Mouse (Mus musculus) heart, embryonic 12.5 days (tissue): Measurements from ENCODE around the gene Kmt2b. TPM values are rescaled to one million over a fixed set of nuclear protein-coding genes. Genes with fewer than 3 reads are reported as not detected.

Experiments
- ATAC-seq: fragments of 200-750 bp; cut with Nextera tagmentation; 2 replicates; pipeline ENCODE4 v1.8.0; 2017; ENCODE audit warnings: moderate TSS enrichment, moderate library complexity; ENCODE audit not compliant: insufficient number of reproducible peaks, low FRiP score
- H3K27ac ChIP-seq: fragments of 300-500 bp; sonication (generic); 2 replicates; pipeline ENCODE4 v1.5.1; 2016; ENCODE audit warnings: mild to moderate bottlenecking, moderate library complexity; ENCODE audit not compliant: poor library complexity, severe bottlenecking
- H3K27me3 ChIP-seq: fragments of 300-500 bp; sonication (generic); replicated peaks from 2 replicates; pipeline ENCODE4 v1.6.1; 2016; ENCODE audit warnings: mild to moderate bottlenecking, moderate library complexity
- H3K36me3 ChIP-seq: fragments of 300-500 bp; sonication (generic); 2 replicates; pipeline ENCODE4 v1.6.1; 2016; ENCODE audit warnings: mild to moderate bottlenecking, moderate library complexity
- H3K4me1 ChIP-seq: fragments of 300-500 bp; sonication (generic); replicated peaks from 2 replicates; pipeline ENCODE4 v1.6.1; 2016; ENCODE audit warnings: mild to moderate bottlenecking
- H3K4me2 ChIP-seq: fragments of 300-500 bp; sonication (generic); 2 replicates; pipeline ENCODE4 v1.6.1; 2016; ENCODE audit warnings: mild to moderate bottlenecking, moderate library complexity
- H3K4me3 ChIP-seq: fragments of 300-500 bp; sonication (generic); 2 replicates; pipeline ENCODE4 v1.5.1; 2016; ENCODE audit warnings: mild to moderate bottlenecking
- H3K9ac ChIP-seq: fragments of 300-500 bp; sonication (generic); 2 replicates; pipeline ENCODE4 v1.6.1; 2016; ENCODE audit warnings: mild to moderate bottlenecking, moderate library complexity
- H3K9me3 ChIP-seq: fragments of 300-500 bp; sonication (generic); replicated peaks from 2 replicates; pipeline ENCODE4 v1.6.1; 2016; ENCODE audit warnings: mild to moderate bottlenecking, moderate library complexity
- WGBS: fragments of 180-500 bp; shearing (Covaris S2); methylation state at CpG from one replicate; pipeline ENCODE4 v1.1.7; 2016; 5-methylcytosine and 5-hydroxymethylcytosine counted together
- polyA plus RNA-seq: library from polyadenylated mRNA; unstranded; fragments of >200 nt; fragmentation: Nextera tagmentation; extraction: Ambion mirVana; gene quantifications from 2 replicates; pipeline ENCODE4 v1.2.1, GENCODE M21; 2016

Kmt2b gene
- polyA plus RNA-seq, 1 experiment from 2014 or later = 5.1 TPM

DNA sequence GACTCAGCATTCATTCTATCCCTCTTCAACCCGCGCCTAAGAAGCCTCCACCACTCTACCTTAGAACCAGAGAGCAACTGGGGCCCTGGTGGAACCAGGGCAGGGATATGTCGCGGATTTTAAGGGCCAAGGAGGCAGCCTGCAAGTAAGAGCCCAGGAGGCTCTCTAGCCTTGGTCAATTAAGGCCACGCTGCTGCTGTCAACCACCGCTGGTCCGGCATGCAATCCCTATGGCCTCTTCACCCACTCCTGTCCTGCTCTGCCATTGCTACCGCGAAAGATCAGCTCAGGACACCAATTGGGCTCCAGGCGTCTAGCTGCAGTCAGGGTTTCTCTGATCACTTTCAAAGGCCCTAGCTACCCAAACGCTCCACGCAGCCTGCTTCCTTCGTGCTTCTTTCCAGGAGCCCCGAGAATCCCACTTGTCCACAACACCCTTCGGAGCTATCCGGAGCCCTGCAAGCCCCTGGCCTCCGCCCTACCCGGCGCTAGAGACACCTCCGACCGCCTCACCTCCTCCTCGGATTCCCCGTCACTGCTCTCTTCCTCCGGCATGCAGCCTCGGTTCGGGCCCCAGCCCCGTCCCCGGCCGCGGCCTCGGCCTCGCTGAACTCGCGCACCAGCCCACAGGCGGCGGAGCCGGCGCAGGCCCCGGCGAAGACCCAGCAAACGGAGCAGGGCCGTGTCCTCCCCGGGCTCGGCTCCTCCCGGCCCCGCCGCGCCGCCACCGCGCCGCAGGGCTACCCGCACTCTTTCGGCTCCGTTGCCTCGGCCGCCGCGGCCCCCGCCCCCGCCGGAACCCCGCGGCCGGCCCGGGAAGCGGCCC, 471 bp downstream of the Kmt2b start:
- Histone ChIP-seq H3K4me2 (peak overlapping the region; percentile 93), H3K27me3 (0 out of 2 replicates have a peak, but pooled peaks cover 4% of the 10 kb centered on the region), H3K9me3 (no peaks in the 10 kb centered on the region), H3K4me3 (peak overlapping the region; percentile 82), H3K9ac (peak overlapping the region; percentile 92), H3K36me3 (peaks cover 41% of the 10 kb centered on the region), H3K27ac (peak overlapping the region; percentile 89), H3K4me1 (peaks cover 16% of the 10 kb centered on the region)
- under 1% methylated on average over 57 of the region's 67 CpGs for WGBS
- peak; percentile 19 for ATAC-seq

- Histone ChIP-seq H3K9me3 (no peaks in the 10 kb centered on the region), H3K27me3 (0 out of 2 replicates have a peak, but pooled peaks cover 4% of the 10 kb centered on the region), H3K4me2 (peak overlapping the region; percentile 93; the same call in 1 of the 2 replicates), H3K4me1 (peaks cover 16% of the 10 kb centered on the region), H3K9ac (peak overlapping the region; percentile 92; the same call in 1 of the 2 replicates), H3K4me3 (peak overlapping the region; percentile 82; the same call in 1 of the 2 replicates), H3K36me3 (peaks cover 56% of the 10 kb centered on the region), H3K27ac (no peak overlapping the region)
- WGBS = 92% methylated on average over 28 of the region's 28 CpGs
- ATAC-seq = no peak
Observed at GRCm38 (mm10) chr7:30586455-30587020, 2.0 kb downstream of the Kmt2b start.

- 94% methylated on average over 7 of the region's 7 CpGs for WGBS
- no peak overlapping the region for H3K9ac ChIP-seq
- peaks cover 16% of the 10 kb centered on the region for H3K4me1 ChIP-seq
- H3K9me3 ChIP-seq = no peaks in the 10 kb centered on the region
- H3K27me3 ChIP-seq = no peaks in the 10 kb centered on the region
- H3K27ac ChIP-seq = no peak overlapping the region
- peaks cover 68% of the 10 kb centered on the region for H3K36me3 ChIP-seq
- ATAC-seq = no peak
- H3K4me2 ChIP-seq = no peak overlapping the region
- H3K4me3 ChIP-seq = no peak overlapping the region
Observed at GRCm38 (mm10) chr7:30585170-30585569, 3.4 kb downstream of the Kmt2b start.

DNA sequence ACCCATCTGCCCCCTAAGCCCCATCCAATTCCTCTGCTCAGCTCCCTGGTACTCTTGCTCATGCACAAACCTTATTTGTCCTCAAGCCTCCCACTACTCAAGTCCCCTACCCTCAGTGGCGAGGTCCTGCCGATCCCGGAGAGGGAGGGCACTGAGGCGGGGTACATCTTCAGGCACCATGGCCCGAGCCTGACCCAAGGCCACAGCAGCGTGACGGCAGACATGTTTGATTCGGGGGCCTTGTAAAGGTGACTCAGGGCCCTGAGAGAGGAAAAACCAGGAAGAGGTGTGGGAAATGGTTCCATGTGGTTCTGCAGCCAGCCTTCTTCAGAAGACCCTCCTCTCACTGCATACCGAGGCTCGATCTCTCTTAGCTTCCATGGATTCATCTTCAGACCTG, 4.2 kb downstream of the Kmt2b start:
- H3K9ac ChIP-seq = 0 out of 2 replicates have a peak overlapping the region, but pooled peaks have one; percentile 2
- H3K4me3 ChIP-seq = no peak overlapping the region
- H3K4me2 ChIP-seq = no peak overlapping the region
- ATAC-seq = no peak
- WGBS = 96% methylated on average over 10 of the region's 10 CpGs
- no peaks in the 10 kb centered on the region for H3K27me3 ChIP-seq
- peaks cover 76% of the 10 kb centered on the region for H3K36me3 ChIP-seq
- peaks cover 10% of the 10 kb centered on the region for H3K4me1 ChIP-seq
- no peak overlapping the region for H3K27ac ChIP-seq
- H3K9me3 ChIP-seq = no peaks in the 10 kb centered on the region

GRCm38 (mm10) chr7:30581547-30581946, 7.0 kb downstream of the Kmt2b start:
- 91% methylated on average over 16 of the region's 16 CpGs for WGBS
- Histone ChIP-seq H3K4me2 (no peak overlapping the region), H3K4me1 (0 out of 2 replicates have a peak, but pooled peaks cover under 1% of the 10 kb centered on the region), H3K4me3 (no peak overlapping the region), H3K27ac (no peak overlapping the region), H3K27me3 (no peaks in the 10 kb centered on the region), H3K9me3 (no peaks in the 10 kb centered on the region), H3K36me3 (peaks cover 99% of the 10 kb centered on the region), H3K9ac (no peak overlapping the region)
- ATAC-seq = no peak

DNA sequence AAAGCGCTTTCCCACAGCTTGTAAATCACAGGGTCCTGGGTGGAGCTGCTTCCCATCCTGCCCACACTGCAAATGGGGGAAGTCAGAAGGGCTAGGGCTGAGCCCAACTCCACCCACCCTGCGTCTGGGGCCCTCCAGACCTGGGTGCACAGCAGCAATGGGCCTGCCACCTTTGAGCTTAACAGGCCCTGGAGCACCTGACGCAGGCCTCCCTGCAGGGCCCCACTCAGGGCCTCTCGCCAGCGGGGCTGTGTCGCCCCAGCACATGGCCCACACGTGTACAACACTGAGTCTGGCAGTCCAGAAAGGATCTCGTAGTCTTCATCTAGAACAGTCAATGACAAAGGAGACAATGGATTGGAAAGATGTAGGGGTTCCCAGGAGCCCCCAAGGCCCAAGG, 8.6 kb downstream of the Kmt2b start:
- Histone ChIP-seq H3K36me3 (peaks cover 99% of the 10 kb centered on the region), H3K9ac (no peak overlapping the region), H3K27ac (no peak overlapping the region), H3K4me1 (no peaks in the 10 kb centered on the region), H3K4me3 (no peak overlapping the region), H3K27me3 (no peaks in the 10 kb centered on the region), H3K4me2 (no peak overlapping the region), H3K9me3 (no peaks in the 10 kb centered on the region)
- no peak for ATAC-seq
- WGBS = 93% methylated on average over 8 of the region's 8 CpGs

- no peak for ATAC-seq
Observed at GRCm38 (mm10) chr7:30572969-30573368, 15.6 kb downstream of the Kmt2b start.

GRCm38 (mm10) chr7:30572389-30572788, 16.1 kb downstream of the Kmt2b start:
- no peaks in the 10 kb centered on the region for H3K9me3 ChIP-seq
- H3K4me2 ChIP-seq = no peak overlapping the region
- H3K9ac ChIP-seq = no peak overlapping the region
- no peaks in the 10 kb centered on the region for H3K4me1 ChIP-seq
- no peaks in the 10 kb centered on the region for H3K27me3 ChIP-seq
- no peak for ATAC-seq
- WGBS = 82% methylated on average over 5 of the region's 5 CpGs
- no peak overlapping the region for H3K27ac ChIP-seq
- H3K4me3 ChIP-seq = no peak overlapping the region
- peaks cover 93% of the 10 kb centered on the region for H3K36me3 ChIP-seq

More at GRCm38 (mm10) chr7:30572969-30573368, 15.6 kb downstream of the Kmt2b start:
- H3K27ac ChIP-seq = no peak overlapping the region
- no peaks in the 10 kb centered on the region for H3K9me3 ChIP-seq
- WGBS = 87% methylated on average over 2 of the region's 2 CpGs
- peaks cover 96% of the 10 kb centered on the region for H3K36me3 ChIP-seq
- no peak overlapping the region for H3K9ac ChIP-seq
- no peak overlapping the region for H3K4me3 ChIP-seq
- no peaks in the 10 kb centered on the region for H3K4me1 ChIP-seq
- no peak overlapping the region for H3K4me2 ChIP-seq
- H3K27me3 ChIP-seq = no peaks in the 10 kb centered on the region

DNA sequence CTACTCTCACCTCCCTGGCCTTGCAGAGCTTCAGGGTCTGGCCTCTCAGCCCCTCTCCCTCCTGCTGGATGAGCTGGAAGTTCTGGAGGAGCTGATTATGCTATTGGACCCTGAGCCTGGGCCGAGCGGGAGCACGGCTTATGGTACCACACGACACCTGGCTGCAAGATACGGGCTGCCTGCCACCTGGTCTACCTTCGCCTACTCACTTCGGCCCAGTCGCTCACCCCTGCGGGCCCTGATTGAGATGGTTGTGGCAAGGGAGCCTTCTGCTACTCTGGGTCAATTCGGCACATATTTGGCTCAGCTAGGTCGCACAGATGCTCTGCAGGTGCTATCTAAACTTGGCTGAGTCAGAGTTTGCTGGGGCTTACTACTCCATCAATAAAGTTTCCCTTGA, 21.0 kb downstream of the Kmt2b start:
- no peak overlapping the region for H3K4me3 ChIP-seq
- ATAC-seq = no peak
- no peak overlapping the region for H3K27ac ChIP-seq
- peaks cover 74% of the 10 kb centered on the region for H3K36me3 ChIP-seq
- peaks cover 6% of the 10 kb centered on the region for H3K4me1 ChIP-seq
- H3K27me3 ChIP-seq = no peaks in the 10 kb centered on the region
- H3K9me3 ChIP-seq = no peaks in the 10 kb centered on the region
- 87% methylated on average over 11 of the region's 11 CpGs for WGBS
- no peak overlapping the region for H3K4me2 ChIP-seq
- H3K9ac ChIP-seq = no peak overlapping the region

- Histone ChIP-seq H3K9me3 (no peaks in the 10 kb centered on the region), H3K4me1 (peaks cover 6% of the 10 kb centered on the region), H3K27me3 (no peaks in the 10 kb centered on the region), H3K4me2 (no peak overlapping the region), H3K4me3 (no peak overlapping the region), H3K36me3 (peaks cover 63% of the 10 kb centered on the region), H3K9ac (no peak overlapping the region), H3K27ac (no peak overlapping the region)
- ATAC-seq = no peak
- whole genome bisulfite sequencing = 86% methylated on average over 9 of the region's 9 CpGs
Observed at GRCm38 (mm10) chr7:30566033-30566432, 22.5 kb downstream of the Kmt2b start.

GRCm38 (mm10) chr7:30564970-30565571, 23.5 kb downstream of the Kmt2b start, which contains the start of gene Igflr1:
TSS of gene Igflr1 (plus strand) at chr7:30565427.
- Histone ChIP-seq H3K27me3 (no peaks in the 10 kb centered on the region), H3K27ac (no peak within 1 kb of the TSS), H3K4me2 (no peak within 1 kb of the TSS), H3K36me3 (peaks cover 53% of the 10 kb centered on the region), H3K9me3 (no peaks in the 10 kb centered on the region), H3K4me3 (peak within 1 kb of the TSS; percentile 68; the same call in 1 of the 2 replicates), H3K9ac (no peak within 1 kb of the TSS), H3K4me1 (peaks cover 8% of the 10 kb centered on the region)
- ATAC-seq = no peak
- 91% methylated on average over 12 of the region's 12 CpGs for WGBS
